Mouse (Mus musculus) right cerebral cortex, adult 2 months (tissue): ENCODE results near the gene Polr3b.

Experiments used
- DNase-seq, 2 experiments: peaks; one replicate each; pipeline ENCODE4 v3.0.0; 2021 to 2022; ENCODE audit warnings: low spot score in 2 of 2

Polr3b gene

GRCm38 (mm10) chr10:84610783-84611182 is 11.3 kb upstream of the Polr3b start:
- DNase-seq: no peak

- DNase-seq: no peak
Measured at GRCm38 (mm10) chr10:84611664-84612063, 10.4 kb upstream of the Polr3b start.

GRCm38 (mm10) chr10:84612281-84612680 is 9.8 kb upstream of the Polr3b start:
- DNase-seq: no peak

GRCm38 (mm10) chr10:84613366-84613765 is 8.7 kb upstream of the Polr3b start:
- DNase-seq: no peak

GRCm38 (mm10) chr10:84615076-84615475 is 7.0 kb upstream of the Polr3b start:
- no peak for DNase-seq

- no peak for DNase-seq
Measured at GRCm38 (mm10) chr10:84631182-84631581, 9.1 kb downstream of the Polr3b start.

- DNase-seq: no peak
Measured at GRCm38 (mm10) chr10:84632005-84632404, 9.9 kb downstream of the Polr3b start.

- no peak for DNase-seq
Measured at GRCm38 (mm10) chr10:84636656-84637055, 14.6 kb downstream of the Polr3b start.

- DNase-seq: no peak
Measured at GRCm38 (mm10) chr10:84638382-84638781, 16.3 kb downstream of the Polr3b start.

- DNase-seq: no peak
Measured at GRCm38 (mm10) chr10:84639525-84640287, 17.6 kb downstream of the Polr3b start.

- DNase-seq: no peak
Measured at GRCm38 (mm10) chr10:84640861-84641260, 18.8 kb downstream of the Polr3b start.

- no peak for DNase-seq
Measured at GRCm38 (mm10) chr10:84641576-84641975, 19.5 kb downstream of the Polr3b start.

GRCm38 (mm10) chr10:84645940-84646339 is 23.8 kb downstream of the Polr3b start:
- no peak for DNase-seq

- DNase-seq: peak; percentile 78 to 82
Measured at GRCm38 (mm10) chr10:84646506-84647102, 24.5 kb downstream of the Polr3b start.

GRCm38 (mm10) chr10:84647264-84647663 is 25.2 kb downstream of the Polr3b start:
- DNase-seq: no peak

- no peak for DNase-seq
Measured at GRCm38 (mm10) chr10:84648911-84649310, 26.8 kb downstream of the Polr3b start.

GRCm38 (mm10) chr10:84654029-84654428 is 31.9 kb downstream of the Polr3b start:
- no peak for DNase-seq

- DNase-seq: no peak
Measured at GRCm38 (mm10) chr10:84654731-84655130, 32.6 kb downstream of the Polr3b start.

- DNase-seq: no peak
Measured at GRCm38 (mm10) chr10:84656618-84657017, 34.5 kb downstream of the Polr3b start.

GRCm38 (mm10) chr10:84657437-84658087 is 35.5 kb downstream of the Polr3b start:
- no peak for DNase-seq

- no peak for DNase-seq
Measured at GRCm38 (mm10) chr10:84658088-84658848, 36.2 kb downstream of the Polr3b start.

- DNase-seq: no peak
Measured at GRCm38 (mm10) chr10:84659281-84659680, 37.2 kb downstream of the Polr3b start.
